Mouse (Mus musculus): ENCODE results near the gene Ptpn1. TPM values are rescaled to one million over a fixed set of nuclear protein-coding genes. Genes with fewer than 3 reads are reported as not detected.

The Ptpn1 gene
- polyA plus RNA-seq, 1 experiment from 2014 or later = 66.3 TPM

DNA sequence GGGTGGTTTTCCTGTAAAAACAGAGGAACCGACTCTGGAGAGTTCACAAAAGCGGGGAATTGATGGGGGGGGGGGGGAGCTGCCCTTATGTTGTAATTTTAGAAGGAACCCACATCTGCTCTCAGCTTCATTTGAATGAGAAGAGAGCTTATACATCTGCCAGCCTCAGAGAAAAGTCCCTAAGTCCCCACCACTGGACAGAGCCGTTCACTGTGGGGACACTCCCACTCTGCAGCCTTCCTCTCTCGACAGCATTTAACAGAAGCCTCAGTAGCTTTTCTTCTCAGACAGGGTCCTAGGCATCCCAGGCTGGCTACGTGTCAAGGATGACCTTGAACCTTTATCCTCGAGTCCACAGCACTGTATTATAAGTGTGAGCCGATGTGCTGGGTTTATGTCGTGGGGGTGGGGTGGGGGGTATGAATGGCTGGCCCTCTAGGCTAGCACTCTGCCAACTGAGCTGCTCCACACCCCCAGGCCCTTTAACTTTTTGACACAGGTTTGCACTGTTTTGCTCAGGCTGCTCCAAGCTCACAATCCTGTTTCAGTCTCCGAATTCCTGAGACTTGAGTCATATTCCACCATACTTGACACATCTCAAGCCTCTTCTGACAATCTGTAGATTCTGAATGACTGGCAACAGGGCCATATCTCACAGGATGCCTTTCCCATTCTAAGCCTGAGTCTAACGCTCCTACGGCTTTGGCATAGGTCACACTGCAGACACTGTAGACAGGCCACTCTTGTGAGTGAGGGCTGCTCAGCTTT is 8.0 kb downstream of the Ptpn1 start:
- Histone ChIP-seq H3K9ac (no peak overlapping the region), H3K9me3 (no peaks in the 10 kb centered on the region), H3K27ac (no peak overlapping the region), H3K4me1 (peaks cover 61% of the 10 kb centered on the region), H3K4me3 (no peak overlapping the region), H3K27me3 (no peaks in the 10 kb centered on the region), H3K36me3 (no peaks in the 10 kb centered on the region), H3K4me2 (no peak overlapping the region)
- no peak for ATAC-seq (ENCODE audit: insufficient number of reproducible peaks, insufficient read depth, low FRiP score, low TSS enrichment, low read depth)
- 61% methylated on average over 11 of the region's 11 CpGs for WGBS

DNA sequence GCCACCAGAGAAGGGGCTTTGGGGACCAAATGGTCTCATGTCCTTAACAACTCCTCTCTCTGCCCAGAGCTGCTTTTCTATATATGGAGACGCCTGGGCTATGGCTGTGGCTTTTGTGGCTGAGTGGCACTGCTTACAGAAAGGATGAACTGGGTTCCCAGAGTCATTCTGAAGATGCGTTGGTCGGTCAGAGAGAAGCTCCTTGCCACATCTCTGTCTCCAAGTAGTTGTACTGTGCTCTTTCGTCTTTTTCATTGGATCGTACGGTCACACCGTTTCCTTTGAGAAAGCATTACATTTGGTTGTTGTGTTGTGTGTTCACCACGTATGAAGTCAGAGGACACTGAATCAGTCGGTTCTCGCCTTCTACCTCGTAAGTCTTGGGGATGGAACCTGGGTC is 8.8 kb downstream of the Ptpn1 start:
- Histone ChIP-seq H3K27me3 (no peaks in the 10 kb centered on the region), H3K27ac (no peak overlapping the region), H3K36me3 (no peaks in the 10 kb centered on the region), H3K9ac (no peak overlapping the region), H3K4me3 (no peak overlapping the region), H3K4me2 (no peak overlapping the region), H3K4me1 (peaks cover 63% of the 10 kb centered on the region), H3K9me3 (no peaks in the 10 kb centered on the region)
- 90% methylated on average over 11 of the region's 11 CpGs for WGBS
- ATAC-seq (ENCODE audit: insufficient number of reproducible peaks, insufficient read depth, low FRiP score, low TSS enrichment, low read depth) = no peak

DNA sequence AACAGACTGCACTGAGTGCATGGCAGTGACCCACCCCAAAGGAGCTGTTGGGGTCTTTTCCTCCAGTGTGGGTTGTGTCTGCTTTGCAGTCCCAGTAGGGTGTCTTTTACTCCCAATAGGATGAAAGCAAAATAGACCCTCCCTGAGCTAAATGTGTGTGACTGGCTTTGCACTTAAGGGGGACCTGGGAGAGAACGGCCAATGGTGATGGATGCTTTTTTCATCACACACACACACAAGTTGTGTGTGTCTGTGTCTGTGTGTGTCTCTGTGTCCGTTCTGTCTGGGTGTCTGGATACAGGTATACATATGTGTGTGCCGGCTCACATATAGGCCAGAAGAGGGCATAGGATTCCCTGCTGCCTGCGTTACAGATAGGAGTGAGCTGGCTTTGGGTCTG is 9.5 kb downstream of the Ptpn1 start:
- no peaks in the 10 kb centered on the region for H3K9me3 ChIP-seq
- H3K27ac ChIP-seq = no peak overlapping the region; the same call in 1 of the 2 replicates
- no peak for ATAC-seq (ENCODE audit: insufficient number of reproducible peaks, insufficient read depth, low FRiP score, low TSS enrichment, low read depth)
- H3K27me3 ChIP-seq = no peaks in the 10 kb centered on the region
- H3K4me3 ChIP-seq = no peak overlapping the region
- H3K4me1 ChIP-seq = peaks cover 64% of the 10 kb centered on the region
- no peaks in the 10 kb centered on the region for H3K36me3 ChIP-seq
- H3K9ac ChIP-seq = peak overlapping the region; percentile 58
- H3K4me2 ChIP-seq = no peak overlapping the region
- WGBS = 57% methylated on average over 4 of the region's 4 CpGs

DNA sequence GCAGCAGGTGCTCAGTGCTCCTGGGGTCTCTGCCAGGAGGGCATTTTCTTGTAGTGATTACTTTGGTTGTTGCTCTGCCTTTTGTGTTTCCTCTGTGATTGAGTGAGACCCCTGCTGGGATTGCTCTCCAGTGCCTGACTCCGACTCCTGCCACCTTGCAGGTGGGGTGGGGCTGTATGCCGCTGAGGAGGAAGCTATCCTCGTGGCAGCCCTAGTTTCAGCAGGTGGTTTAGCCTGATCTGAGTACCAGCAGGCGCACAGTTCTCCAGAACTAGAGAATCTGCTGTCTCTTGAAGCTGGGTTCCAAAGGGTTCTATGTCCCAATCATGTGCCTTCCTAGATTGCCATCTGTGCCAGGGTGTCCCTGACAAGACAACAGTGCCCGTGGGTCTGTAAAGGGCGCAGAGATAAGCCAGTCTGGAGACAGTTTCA is 9.9 kb downstream of the Ptpn1 start:
- no peak for ATAC-seq (ENCODE audit: insufficient number of reproducible peaks, insufficient read depth, low FRiP score, low TSS enrichment, low read depth)
- no peak overlapping the region for H3K4me3 ChIP-seq
- H3K4me2 ChIP-seq = peak overlapping the region; percentile 25
- 52% methylated on average over 6 of the region's 6 CpGs for WGBS
- no peaks in the 10 kb centered on the region for H3K9me3 ChIP-seq
- H3K4me1 ChIP-seq = peaks cover 64% of the 10 kb centered on the region
- H3K36me3 ChIP-seq = no peaks in the 10 kb centered on the region
- H3K9ac ChIP-seq = peak overlapping the region; percentile 58
- H3K27ac ChIP-seq = peak overlapping the region; percentile 75
- H3K27me3 ChIP-seq = no peaks in the 10 kb centered on the region

DNA sequence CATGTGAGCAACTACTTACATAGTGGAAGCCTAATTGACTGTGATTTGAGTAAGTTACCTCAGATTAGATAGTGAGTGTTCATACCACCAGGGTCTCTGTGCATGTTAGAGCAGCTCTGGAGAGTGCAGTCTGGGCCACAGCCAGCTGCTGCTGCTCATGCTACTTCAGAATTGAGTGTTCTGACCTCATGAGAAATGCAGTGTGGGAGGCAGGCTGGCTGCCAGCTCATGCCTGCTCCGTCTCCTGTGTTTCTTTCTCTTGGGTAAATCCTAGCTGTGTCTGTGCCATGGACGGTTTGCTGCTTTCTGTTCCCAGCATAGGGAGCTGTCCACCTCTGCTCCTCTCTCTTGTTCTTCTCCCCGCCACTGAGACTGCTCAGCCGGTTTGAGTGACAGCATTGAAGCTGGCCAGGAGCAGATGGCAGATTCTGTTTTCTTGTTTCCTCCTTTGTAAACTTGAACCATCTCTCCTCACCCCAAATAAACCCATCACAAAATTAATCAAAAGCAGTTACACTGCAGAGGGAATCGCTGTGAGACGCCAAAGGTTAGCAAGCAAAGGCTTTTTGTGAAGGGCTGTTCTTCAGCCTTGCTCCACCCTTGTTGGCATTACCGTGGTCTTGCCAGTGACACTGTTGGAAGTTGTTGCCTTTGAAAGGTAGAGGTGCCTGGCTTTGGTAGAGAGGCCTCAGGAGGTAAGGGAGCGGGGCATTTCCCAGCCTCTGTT is 10.5 kb downstream of the Ptpn1 start:
- Histone ChIP-seq H3K36me3 (no peaks in the 10 kb centered on the region), H3K27me3 (no peaks in the 10 kb centered on the region), H3K9ac (peak overlapping the region; percentile 58), H3K27ac (peak overlapping the region; percentile 75), H3K4me2 (peak overlapping the region; percentile 25), H3K9me3 (no peaks in the 10 kb centered on the region), H3K4me3 (no peak overlapping the region), H3K4me1 (peaks cover 68% of the 10 kb centered on the region)
- no peak for ATAC-seq (ENCODE audit: insufficient number of reproducible peaks, insufficient read depth, low FRiP score, low TSS enrichment, low read depth)
- WGBS = 30% methylated on average over 8 of the region's 8 CpGs

- Histone ChIP-seq H3K27ac (peak overlapping the region; percentile 75), H3K4me2 (peak overlapping the region; percentile 25; the same call in 1 of the 2 replicates), H3K36me3 (no peaks in the 10 kb centered on the region), H3K27me3 (no peaks in the 10 kb centered on the region), H3K9me3 (no peaks in the 10 kb centered on the region), H3K4me1 (peaks cover 68% of the 10 kb centered on the region), H3K4me3 (no peak overlapping the region), H3K9ac (no peak overlapping the region)
- no peak for ATAC-seq (ENCODE audit: insufficient number of reproducible peaks, insufficient read depth, low FRiP score, low TSS enrichment, low read depth)
- 76% methylated on average over 12 of the region's 12 CpGs for WGBS
Observed at GRCm38 (mm10) chr2:167942926-167943633, 11.2 kb downstream of the Ptpn1 start.

- H3K27ac ChIP-seq = no peak overlapping the region
- no peak overlapping the region for H3K9ac ChIP-seq
- H3K36me3 ChIP-seq = no peaks in the 10 kb centered on the region
- H3K4me2 ChIP-seq = no peak overlapping the region
- ATAC-seq (ENCODE audit: insufficient number of reproducible peaks, insufficient read depth, low FRiP score, low TSS enrichment, low read depth) = no peak
- 85% methylated on average over 3 of the region's 3 CpGs for WGBS
- H3K27me3 ChIP-seq = no peaks in the 10 kb centered on the region
- H3K9me3 ChIP-seq = no peaks in the 10 kb centered on the region
- peaks cover 65% of the 10 kb centered on the region for H3K4me1 ChIP-seq
- no peak overlapping the region for H3K4me3 ChIP-seq
Observed at GRCm38 (mm10) chr2:167944193-167944592, 12.3 kb downstream of the Ptpn1 start.

DNA sequence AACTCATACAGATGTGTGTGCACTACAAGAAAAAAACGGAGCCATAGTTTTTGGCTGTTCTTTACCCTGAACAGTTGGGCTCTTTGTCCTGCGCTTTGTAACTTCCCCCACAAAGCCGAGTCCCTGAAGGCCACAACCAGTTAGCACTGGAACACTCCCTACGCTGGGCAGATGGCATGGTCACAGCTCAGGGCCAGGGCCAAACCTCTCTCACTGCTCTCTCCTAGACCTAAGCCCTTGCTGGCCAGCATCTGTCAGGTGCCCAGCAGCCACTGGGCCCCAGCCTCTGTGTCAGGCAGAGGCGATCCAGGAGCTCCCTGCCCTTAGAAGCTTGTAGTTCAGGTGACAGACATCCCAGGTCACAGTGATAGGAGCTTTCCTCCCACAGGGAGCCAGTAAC is 13.6 kb downstream of the Ptpn1 start:
- WGBS = 72% methylated on average over 5 of the region's 5 CpGs
- Histone ChIP-seq H3K4me1 (peaks cover 61% of the 10 kb centered on the region), H3K27me3 (no peaks in the 10 kb centered on the region), H3K9me3 (no peaks in the 10 kb centered on the region), H3K4me3 (no peak overlapping the region), H3K27ac (no peak overlapping the region), H3K4me2 (no peak overlapping the region), H3K36me3 (no peaks in the 10 kb centered on the region), H3K9ac (no peak overlapping the region)
- ATAC-seq (ENCODE audit: insufficient number of reproducible peaks, insufficient read depth, low FRiP score, low TSS enrichment, low read depth) = no peak

GRCm38 (mm10) chr2:167947251-167947650 is 15.4 kb downstream of the Ptpn1 start:
- Histone ChIP-seq H3K4me3 (no peak overlapping the region), H3K27me3 (no peaks in the 10 kb centered on the region), H3K36me3 (no peaks in the 10 kb centered on the region), H3K4me2 (no peak overlapping the region), H3K9me3 (no peaks in the 10 kb centered on the region), H3K4me1 (peaks cover 50% of the 10 kb centered on the region), H3K9ac (no peak overlapping the region), H3K27ac (no peak overlapping the region)
- no peak for ATAC-seq (ENCODE audit: insufficient number of reproducible peaks, insufficient read depth, low FRiP score, low TSS enrichment, low read depth)
- WGBS = 73% methylated on average over 3 of the region's 3 CpGs

GRCm38 (mm10) chr2:167948047-167948446 is 16.2 kb downstream of the Ptpn1 start:
- Histone ChIP-seq H3K27ac (no peak overlapping the region), H3K9me3 (no peaks in the 10 kb centered on the region), H3K36me3 (no peaks in the 10 kb centered on the region), H3K4me1 (peaks cover 42% of the 10 kb centered on the region), H3K27me3 (no peaks in the 10 kb centered on the region), H3K4me2 (no peak overlapping the region), H3K4me3 (no peak overlapping the region), H3K9ac (no peak overlapping the region)
- ATAC-seq (ENCODE audit: insufficient number of reproducible peaks, insufficient read depth, low FRiP score, low TSS enrichment, low read depth) = no peak
- WGBS = 78% methylated on average over 6 of the region's 6 CpGs

DNA sequence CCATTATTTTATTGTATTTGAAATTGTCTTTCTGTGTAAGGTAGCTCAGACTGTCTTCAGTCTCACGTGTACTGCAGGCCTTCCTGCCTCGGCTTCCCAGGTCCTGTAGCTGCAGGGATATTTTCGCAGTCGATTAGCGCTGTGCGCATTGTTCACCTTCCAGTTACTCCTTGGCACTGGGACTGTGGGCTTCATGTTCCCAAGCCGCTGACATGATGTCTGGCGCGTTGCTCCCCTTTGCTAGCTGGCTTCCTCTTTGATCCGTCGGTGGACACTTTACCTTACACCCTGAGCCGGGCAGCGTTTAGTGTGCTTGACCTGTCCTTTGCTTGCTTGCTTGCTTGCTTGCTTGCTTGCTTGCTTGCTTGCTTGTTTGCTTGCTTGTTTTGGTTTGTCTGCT is 16.7 kb downstream of the Ptpn1 start:
- no peak overlapping the region for H3K4me2 ChIP-seq
- peaks cover 38% of the 10 kb centered on the region for H3K4me1 ChIP-seq
- ATAC-seq (ENCODE audit: insufficient number of reproducible peaks, insufficient read depth, low FRiP score, low TSS enrichment, low read depth) = no peak
- no peaks in the 10 kb centered on the region for H3K9me3 ChIP-seq
- no peak overlapping the region for H3K4me3 ChIP-seq
- 82% methylated on average over 13 of the region's 13 CpGs for WGBS
- H3K27me3 ChIP-seq = no peaks in the 10 kb centered on the region
- H3K36me3 ChIP-seq = no peaks in the 10 kb centered on the region; the same call in 1 of the 2 replicates
- no peak overlapping the region for H3K9ac ChIP-seq
- H3K27ac ChIP-seq = peak overlapping the region; percentile 24; the same call in 1 of the 2 replicates
